Mouse (Mus musculus) urinary bladder, postnatal 10 days (tissue): ENCODE data around the gene Cdhr5.

Experiments used
- DNase-seq: peaks from one replicate; pipeline ENCODE4 v3.0.0; 2022; ENCODE audit warnings: low spot score

Gene Cdhr5

DNA sequence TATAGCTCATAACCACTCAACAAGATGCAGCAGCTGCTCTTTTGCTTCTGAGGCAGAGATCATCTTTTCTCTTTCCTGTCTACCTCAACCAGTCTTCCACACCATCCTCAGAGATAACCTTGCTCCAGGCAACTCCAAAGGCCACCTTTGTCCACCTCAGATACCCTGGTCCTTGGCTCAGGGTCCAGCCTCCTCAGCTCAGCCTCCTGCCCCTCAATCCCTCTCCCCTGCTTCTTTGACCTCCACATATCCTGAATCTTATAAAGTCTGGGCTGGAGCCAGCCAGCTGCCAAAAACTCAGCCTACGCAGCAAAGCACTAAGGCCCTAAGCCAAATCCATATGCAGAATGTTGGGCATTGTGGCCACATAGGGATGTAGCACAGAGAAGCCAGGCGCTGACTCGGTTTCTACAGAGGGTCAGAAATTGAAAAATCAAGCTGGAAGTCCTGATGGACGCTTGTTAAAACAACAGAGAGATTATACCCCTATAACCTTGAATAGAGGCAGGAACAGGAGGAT, 53.8 kb downstream of the Cdhr5 start:
- DNase-seq = no peak

DNA sequence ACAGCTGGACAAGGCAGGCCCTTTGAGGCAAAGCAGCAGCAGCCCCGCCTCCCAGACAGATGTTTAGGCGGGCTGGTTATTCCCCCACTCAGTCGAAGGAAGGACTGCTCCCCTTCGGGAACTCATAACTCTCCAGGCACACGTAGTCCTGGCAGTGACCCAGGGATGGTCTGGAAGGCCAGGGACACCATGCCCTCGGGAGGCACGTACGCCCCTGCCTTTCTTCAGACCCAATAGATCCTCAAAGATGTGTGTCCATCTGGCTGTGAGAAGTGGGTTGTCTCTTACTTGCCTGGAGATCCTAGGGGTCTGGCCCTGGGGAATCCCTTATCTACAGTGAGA, 54.5 kb downstream of the Cdhr5 start:
- DNase-seq = no peak

DNA sequence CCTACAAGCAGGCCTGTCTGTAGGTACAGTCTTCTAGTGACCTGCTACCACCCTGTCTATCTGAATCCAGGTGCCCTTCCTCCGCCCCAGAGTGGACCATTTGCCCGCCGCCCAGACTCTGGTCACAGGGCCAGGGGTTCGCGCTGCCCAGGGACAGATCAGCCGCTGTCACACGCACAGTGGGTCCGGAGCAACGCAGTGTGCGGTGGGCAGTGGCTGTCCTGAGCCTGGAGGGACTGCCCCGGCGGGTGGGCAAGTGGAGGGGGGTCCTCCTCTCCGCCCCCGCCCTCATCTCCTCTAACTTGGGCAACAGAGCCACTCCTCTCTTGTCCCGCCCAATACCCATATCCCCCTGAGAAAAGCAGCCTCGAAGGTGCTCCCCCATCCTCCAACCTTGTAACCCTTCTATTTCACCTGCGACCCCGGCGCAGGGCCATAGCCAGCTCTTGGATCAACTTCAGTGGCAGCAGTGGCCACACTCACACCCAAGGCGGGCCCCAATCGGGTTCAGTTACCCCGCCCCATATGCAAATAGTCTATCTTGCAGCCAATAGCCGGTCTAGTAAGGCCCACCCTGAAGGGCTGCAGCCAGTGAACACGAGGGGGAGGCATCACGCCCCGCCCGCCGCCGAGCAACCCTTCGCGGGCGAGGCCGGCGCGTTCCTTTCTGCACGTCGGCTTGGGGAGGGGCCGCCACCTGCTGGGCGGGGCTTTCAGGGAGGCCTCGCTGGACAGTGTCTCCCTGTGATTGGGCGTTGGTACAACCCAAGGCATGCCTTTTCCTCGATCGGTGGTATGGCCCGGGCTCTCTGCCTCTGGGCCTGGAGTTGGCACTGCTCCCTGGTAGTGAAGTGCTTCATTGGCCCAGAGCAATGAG, 55.1 kb downstream of the Cdhr5 start:
- peak; percentile 87 for DNase-seq

DNA sequence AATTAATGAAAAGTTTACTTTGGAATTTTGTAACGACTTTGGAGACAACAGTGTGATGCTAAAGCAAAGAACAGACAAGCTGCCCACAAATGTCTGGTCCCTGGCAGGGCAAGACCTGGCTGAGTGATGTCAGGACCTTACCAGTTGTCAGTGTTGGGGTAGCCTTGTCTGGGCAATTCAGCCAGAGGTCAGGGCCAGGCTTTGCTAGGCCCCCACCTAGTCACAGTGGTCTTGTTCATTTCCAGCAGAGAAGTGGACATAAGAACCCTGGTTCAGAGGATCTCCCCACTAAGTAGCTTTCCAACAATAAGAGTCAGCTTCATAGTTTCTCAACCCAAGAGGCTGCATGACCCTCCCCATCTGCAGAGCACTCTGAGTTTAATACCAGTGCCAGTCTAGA, 56.2 kb downstream of the Cdhr5 start:
- no peak for DNase-seq

DNA sequence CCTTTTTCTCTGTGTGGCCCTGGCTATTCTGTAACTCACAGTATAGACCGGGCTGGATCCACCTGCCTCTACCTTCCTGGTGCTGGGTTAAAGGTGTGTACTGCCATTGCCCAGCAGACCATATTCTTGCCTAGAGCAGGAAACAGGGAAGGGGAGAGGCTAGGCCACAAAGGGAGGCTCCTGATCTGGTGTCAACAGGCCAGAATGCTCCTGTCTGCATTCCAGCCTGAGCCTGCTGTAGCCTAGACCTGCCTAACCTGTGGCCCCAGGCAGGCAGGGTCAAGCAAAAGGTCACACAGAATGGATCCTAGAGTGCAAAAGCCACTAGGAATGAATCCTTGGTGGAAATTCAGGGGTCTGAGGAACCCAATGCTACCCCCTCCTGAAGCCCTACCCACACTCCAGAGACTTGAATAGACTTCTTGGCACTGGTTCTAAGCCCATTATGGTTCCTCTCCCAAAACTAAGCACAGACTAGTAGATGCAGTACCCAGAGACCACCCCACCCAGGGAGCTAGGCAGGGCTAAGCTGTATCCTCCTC, 57.0 kb downstream of the Cdhr5 start:
- no peak for DNase-seq
